Mouse (Mus musculus) gastrocnemius, postnatal 36 days (tissue): ENCODE measurements at regions not wholly inside any gene's neighbourhood (a gene's known extent, or its start where the extent isn't known, plus 50 kb on each side); places are given as distances from the start of the nearest gene placed in this dataset.

Source experiments
- DNase-seq, 2 experiments: peaks; one replicate each; pipeline ENCODE4 v3.0.0; 2022
- intact Hi-C: fragments of 180-260 bp; cut with DNase I; formaldehyde crosslinking; loops from one replicate; pipeline ENCODE4 v1.15.1; 2025

DNA sequence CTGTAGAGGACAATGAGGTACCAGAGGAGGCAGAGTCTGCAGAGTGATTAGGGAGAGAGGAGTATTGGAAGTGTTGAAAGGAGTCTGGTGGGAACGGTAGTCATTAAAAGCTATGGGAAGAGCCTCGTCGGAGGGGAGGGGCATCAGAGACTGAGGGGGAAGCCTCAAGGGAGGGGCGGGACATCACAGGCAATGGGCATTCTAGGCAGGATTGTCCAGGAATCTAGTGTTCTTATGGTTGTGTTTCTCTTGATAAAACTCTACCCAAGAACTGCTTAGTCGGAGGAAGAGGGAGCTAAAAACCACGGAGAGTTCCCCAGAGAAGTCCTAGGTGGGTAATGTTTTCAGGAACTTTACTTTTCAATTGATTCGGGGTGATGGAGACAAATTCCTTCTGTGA, 90.2 kb downstream of the Sec23ip start:
- no peak for DNase-seq
- intact Hi-C loops = no loop called here

GRCm38 (mm10) chr7:128836435-128836834, 91.7 kb downstream of the Sec23ip start:
- intact Hi-C loops = no loop called here
- DNase-seq = no peak

GRCm38 (mm10) chr7:128842561-128842960, 97.8 kb downstream of the Sec23ip start:
- DNase-seq = no peak
- intact Hi-C loops = no loop called here

- no peak for DNase-seq
- intact Hi-C loops = no loop called here
Measured at GRCm38 (mm10) chr7:128843576-128843975, 98.8 kb downstream of the Sec23ip start.

GRCm38 (mm10) chr7:128849261-128849660, 104.5 kb downstream of the Sec23ip start:
- intact Hi-C loops = no loop called here
- DNase-seq = no peak

DNA sequence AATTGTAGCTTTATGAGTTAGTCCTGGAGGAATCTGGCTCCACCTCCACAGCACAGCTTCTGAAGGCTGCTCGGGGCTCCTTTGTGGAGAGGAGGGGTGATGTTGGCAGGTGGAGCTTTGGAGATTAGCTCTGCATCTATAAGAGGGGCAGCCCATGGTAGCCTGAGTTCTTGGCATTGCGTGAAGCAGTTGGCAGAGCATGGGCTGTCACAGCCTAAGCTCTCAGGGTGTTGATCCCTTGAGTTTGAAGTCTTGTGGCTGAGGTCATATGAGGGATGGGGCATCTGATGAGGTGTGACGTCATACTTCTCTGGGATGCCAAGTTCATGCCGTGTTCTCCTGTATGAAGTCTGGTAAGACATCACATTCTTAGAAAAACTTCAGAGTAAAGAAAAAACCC, 109.5 kb downstream of the Sec23ip start:
- intact Hi-C loops = no loop called here
- DNase-seq = no peak

DNA sequence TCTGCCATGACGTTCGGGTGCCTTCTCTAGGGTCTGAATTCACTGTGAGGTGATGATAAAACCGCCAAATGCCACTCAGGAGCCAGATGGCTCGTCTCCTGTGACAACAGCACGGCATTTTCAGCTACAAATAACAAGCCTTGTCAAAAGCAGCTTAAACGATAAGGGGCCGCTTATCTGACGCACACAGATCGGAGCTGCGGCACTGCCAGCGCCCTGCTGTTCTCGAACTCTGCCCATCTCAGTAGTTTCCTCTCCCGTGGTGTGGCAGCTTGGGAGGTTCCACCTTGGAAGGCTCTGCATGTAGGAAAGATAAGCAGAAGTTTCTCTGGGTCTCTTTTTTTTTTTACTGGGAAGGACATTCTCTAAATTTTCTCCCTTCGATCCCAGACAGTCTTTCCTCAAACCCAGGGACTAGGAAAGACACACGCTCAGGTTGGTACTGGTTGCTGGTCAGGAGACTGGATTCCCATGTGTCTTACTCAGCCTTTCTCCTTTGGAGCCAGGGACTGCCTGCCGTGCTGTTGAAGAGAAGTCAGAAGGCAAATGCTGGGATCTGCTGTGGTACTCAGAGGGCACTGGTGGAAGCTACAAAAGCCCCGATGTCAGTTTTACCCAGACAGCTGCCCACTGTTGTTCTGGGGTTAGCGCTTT, 110.1 kb downstream of the Sec23ip start:
- DNase-seq = no peak
- intact Hi-C loops = no loop called here

DNA sequence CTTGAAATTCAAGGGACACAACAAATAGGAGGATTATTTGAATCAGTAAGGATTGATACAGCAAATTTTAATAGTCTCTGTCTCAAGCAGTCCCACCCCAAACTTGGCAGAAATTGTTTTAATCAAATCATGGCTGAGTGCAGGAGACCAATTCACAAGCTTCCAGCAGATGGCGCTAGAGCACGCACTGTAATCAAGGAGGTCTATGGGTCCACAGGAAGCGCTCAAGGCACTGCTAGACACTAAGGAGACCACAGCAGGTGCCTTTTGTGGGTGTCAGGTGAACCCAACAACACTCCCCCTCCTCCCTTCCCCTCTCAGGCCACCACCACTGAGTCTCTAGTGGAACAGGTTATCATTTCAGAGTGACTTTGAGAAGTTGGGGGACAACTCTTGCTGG, 115.4 kb downstream of the Sec23ip start:
- DNase-seq = peak; percentile 43 to 51
- intact Hi-C loops = loop anchor here (5.0 kb wide), 1 partner anchor 447 kb away; no protein-coding TSS in a partner anchor

DNA sequence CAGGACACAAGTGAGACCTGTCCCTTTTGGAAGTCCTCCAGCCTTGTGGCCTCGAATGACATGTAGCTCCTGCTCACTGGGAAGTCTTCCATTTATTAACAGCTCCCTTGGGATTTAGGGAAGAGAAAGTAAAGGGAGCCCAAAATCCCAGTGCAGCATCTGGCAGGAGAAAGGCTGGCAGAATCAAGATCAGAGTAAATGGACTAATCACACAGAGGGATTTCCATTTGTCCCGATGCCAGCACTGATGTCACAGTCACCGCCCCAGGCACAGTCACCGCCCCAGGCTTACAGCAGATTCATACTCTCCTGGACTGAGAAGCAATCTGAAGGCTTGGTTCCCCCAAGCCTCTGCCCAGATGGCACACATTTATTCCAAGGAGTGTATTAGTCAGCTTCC, 116.0 kb downstream of the Sec23ip start:
- DNase-seq = peak; percentile 19 to 22
- intact Hi-C loops = loop anchor here (5.0 kb wide), 1 partner anchor 447 kb away; no protein-coding TSS in a partner anchor

GRCm38 (mm10) chr7:128861376-128861775, 116.6 kb downstream of the Sec23ip start:
- no peak for DNase-seq
- intact Hi-C loops = loop anchor here (5.0 kb wide), 1 partner anchor 446 kb away; no protein-coding TSS in a partner anchor

DNA sequence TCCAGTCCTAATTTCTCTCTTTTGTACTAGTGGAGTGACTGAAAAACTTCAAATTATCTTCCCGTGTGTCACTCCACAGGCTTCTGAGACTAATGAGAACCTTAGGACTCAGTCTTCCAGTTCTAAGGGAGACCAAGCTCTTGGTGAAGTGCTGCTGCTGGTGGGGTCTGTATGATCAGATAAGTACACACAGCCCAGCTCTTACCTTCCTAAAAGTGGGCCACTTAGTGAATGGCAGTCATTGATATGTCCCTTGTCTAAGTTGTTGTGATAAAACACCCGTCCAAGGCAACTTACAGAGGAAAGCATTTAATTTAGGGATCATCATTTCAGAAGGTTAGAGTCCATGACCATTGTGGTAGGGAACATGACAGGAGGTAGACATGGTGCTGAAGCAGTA, 124.1 kb downstream of the Sec23ip start:
- no peak for DNase-seq
- intact Hi-C loops = no loop called here

GRCm38 (mm10) chr7:128884015-128884414, 139.3 kb downstream of the Sec23ip start:
- intact Hi-C loops = no loop called here
- DNase-seq = no peak

DNA sequence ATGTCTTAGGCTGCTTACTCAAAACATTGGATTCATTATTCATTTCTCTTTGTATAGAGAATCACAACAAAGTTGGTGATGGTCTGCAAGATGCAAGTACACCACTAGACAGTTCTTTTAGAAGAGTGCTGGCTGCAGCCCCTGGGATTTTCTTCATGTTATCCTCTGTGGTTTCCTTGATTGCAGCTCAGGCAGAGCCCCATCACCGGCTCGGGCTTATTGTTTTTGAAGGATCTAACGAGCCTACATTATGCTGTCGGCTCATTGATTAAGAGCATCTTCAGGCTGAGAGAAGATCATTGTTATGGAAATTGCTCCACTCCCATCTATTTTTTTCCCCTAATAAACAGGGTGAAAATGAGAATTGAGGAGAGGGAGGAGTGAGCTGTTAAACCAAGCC, 140.8 kb downstream of the Sec23ip start:
- no peak for DNase-seq
- intact Hi-C loops = no loop called here

DNA sequence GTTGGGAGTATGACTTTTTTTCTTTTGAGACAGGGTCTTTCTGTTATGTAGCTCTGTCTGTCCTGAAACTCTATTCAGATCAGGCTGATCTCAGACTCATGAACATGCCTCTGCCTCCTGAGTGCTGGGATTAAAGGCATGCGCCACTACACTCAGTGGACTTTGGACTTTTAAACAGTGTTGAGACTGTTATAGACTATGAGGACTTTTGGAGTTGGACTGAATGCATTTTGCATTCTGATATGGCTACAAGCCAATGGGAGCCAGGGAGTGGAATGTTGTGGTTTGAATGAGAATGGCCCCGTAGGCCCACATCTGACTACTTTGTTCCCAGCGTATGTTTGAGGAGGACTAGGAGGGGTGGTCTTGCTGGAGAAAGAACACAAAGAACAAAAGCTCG, 165.4 kb downstream of the Sec23ip start:
- no peak for DNase-seq
- intact Hi-C loops = no loop called here

GRCm38 (mm10) chr7:128937976-128938730, 193.4 kb downstream of the Sec23ip start:
- intact Hi-C loops = no loop called here
- DNase-seq = no peak

- intact Hi-C loops = no loop called here
- no peak for DNase-seq
Measured at GRCm38 (mm10) chr7:128960575-128960974, 215.8 kb downstream of the Sec23ip start.

DNA sequence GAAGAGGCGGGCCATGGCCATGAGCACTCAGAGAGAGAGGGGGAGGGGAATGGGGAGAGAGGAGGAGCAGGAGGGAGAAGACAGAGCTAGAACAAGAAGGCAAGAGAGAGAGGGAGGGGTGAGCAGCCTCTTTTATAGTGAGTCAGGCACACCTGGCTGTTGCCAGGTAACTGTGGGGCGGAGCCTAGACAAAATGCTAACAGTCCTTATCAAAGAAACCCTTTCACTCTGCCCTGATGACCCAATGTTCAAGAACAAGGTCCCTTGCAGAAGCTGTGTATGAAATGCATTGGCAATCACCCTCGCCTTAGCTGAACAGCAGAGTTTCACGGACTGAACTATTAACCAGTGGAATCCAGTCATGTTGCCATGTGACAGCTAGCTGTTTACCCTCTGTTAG, 235.2 kb downstream of the Sec23ip start:
- intact Hi-C loops = no loop called here
- no peak for DNase-seq

DNA sequence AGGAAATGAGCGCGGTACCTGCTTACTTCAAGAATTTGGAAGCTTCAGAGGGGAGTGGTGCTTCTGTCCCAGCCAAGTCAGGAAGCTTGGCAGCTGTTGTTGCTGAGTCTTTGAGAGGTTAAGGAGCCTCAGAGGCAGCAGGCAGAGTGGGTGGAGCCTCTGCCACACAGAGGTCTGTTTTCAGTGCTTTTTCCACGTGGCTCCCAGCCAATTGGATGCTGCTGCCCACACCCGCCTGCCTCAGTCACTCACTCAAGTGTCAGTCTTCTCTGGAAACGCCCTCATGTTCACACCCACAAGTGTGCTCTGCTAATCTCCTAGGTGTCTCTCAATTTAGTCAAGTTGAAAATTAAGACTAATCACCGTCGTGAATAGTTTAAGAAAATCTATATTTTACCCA, 236.1 kb downstream of the Sec23ip start:
- DNase-seq = no peak
- intact Hi-C loops = no loop called here

DNA sequence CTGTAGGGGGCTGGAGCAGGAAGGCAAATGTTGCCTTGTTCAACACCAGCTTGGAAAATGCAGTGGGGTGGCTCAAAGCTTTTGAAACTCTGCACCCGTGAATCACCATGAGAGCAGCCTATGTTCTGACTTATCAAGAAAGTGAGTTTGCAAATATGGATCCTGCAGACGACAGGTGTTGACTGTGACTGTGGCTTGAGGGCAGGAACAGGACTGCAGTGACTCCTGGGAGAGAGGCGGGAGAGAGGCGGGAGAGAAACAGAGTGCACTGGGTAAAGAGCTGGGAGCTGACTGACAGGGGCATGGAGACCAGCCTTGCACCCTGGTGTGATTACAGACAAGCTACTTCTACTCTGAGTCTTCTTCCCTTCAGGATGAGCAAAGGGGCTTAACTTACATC, 254.0 kb downstream of the Sec23ip start:
- no peak for DNase-seq
- intact Hi-C loops = no loop called here

DNA sequence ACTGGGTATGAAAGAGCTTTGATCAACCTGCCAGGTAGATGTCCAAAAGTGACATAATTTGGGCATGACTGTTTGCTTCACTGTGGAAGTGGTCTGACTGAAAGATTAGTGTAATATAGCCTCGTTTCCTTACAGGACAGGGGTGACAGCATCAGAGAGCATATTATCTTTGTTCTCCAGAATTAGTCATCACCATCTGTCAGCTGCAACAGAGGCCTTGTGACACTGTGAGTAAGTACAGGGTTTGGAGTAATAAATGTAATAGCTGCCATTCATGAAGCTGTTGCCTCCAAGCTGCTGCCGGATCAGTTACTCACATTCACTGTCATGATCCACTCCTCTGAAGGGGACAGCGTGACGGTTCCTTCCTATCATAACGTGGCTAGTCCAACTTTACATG, 254.4 kb upstream of the Plpp4 start:
- intact Hi-C loops = no loop called here
- DNase-seq = no peak

- DNase-seq = no peak
- intact Hi-C loops = no loop called here
Measured at GRCm38 (mm10) chr7:129003150-129003549, 253.7 kb upstream of the Plpp4 start.

GRCm38 (mm10) chr7:129016353-129016752, 240.5 kb upstream of the Plpp4 start:
- DNase-seq = no peak
- intact Hi-C loops = no loop called here
